Mouse (Mus musculus): ENCODE measurements around the gene Sec14l1.
A peak's percentile ranks its signal among the peaks of the same experiment; 100 is the strongest.

Gene Sec14l1

DNA sequence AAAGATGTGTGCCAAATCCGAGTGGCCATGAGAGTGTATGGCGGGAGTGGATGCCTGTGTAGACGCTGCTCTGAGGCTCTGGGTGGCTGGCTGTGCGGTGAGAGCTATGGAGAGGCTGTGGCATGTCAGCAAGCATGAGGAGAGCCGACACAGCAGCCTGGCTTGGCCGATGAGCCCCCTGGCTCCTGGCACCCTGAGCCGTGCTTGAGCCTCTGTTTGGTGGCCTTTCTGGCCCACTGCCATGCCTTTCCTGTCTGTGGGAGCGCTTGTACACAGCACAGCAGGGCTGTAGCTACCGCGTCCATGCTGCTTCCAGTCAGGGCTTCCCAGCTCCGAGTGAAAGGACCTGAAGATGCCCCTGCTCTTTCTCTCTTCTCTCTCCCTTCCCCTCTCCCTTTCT lies 43.4 kb downstream of the Sec14l1 start:
- DNase-seq: no peak

GRCm38 (mm10) chr11:117159257-117159945 lies 44.4 kb downstream of the Sec14l1 start:
- no peak for DNase-seq

- no peak for DNase-seq
These were observed 45.0 kb downstream of the Sec14l1 start for GRCm38 (mm10) chr11:117159946-117160307.

DNA sequence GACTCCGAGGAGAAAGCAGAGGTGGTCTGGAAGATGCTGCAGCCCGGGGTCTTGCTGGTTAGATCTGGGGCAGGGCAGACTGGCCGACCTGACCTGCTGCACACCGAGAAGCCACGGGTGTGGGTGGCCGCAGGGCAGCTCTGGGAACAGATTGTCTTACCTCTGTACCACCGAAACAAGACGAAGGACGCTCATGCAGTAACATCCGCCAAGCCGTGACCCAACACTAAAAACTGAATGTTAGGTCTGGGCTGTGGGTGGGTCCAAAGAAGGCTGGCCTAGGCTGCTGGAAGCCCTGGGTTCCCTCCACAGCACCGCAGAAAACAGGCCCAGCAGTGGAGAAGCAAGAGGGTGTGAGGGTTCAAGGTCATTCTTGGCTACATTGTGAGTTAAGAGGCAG lies 45.8 kb downstream of the Sec14l1 start:
- no peak for DNase-seq

DNA sequence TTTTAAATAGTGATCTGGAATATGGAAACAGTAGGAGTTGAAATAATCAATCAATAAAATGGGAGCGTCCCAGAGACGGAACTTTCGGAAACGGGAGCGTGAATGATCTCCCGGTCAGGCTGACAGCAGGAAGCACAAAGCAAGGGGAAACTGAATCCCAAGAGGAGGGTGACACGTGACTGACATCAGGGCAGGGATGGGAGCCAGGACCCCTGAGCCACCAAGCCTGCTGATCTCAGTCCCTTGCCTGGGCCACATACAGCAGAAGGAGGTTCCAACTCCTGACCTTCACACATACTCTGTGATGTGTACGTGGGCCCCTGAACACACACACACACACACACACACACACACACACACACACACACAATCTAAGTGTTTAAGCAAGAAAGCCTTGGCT lies 46.6 kb downstream of the Sec14l1 start:
- DNase-seq: no peak

DNA sequence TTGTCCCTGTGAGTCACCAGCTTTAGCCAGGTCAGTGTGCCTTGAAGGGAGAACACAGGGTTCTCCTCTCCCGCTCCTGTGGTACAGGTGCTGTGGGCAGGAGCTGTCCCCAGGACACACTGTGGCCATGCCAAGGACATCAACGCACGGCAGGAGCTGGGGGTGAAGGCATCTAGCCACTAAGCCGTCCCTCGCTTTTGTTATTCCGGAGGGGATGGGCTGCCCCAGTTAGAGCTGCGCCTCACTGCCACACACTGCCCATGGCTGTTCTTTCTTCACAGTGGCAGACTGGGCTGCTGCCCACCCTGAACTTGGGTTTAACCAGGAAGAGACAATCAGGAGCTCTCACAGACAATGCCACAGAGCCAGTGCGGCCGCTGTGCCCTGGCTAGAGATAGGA lies 48.1 kb downstream of the Sec14l1 start:
- no peak for DNase-seq

DNA sequence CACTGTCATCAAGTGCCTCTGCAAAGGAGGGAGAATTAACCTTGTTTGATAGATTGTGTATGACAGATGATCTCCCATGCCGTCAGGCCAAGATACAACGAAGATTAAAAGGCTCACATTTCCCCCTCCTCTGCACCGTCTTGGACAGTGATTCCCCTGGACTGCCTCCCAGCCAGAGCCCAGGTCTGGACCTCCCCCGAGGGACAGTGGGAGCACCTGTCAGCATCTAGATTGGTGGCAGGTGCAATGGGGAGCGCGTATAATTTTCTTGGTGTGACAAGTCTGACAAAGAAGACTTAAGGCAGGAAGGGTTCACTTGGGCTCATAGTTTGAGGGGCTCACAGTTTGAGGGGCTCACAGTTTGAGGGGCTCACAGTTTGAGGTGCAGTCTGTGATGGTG lies 48.8 kb downstream of the Sec14l1 start:
- no peak for DNase-seq

GRCm38 (mm10) chr11:117168278-117169087 lies 53.5 kb downstream of the Sec14l1 start:
- DNase-seq: no peak

DNA sequence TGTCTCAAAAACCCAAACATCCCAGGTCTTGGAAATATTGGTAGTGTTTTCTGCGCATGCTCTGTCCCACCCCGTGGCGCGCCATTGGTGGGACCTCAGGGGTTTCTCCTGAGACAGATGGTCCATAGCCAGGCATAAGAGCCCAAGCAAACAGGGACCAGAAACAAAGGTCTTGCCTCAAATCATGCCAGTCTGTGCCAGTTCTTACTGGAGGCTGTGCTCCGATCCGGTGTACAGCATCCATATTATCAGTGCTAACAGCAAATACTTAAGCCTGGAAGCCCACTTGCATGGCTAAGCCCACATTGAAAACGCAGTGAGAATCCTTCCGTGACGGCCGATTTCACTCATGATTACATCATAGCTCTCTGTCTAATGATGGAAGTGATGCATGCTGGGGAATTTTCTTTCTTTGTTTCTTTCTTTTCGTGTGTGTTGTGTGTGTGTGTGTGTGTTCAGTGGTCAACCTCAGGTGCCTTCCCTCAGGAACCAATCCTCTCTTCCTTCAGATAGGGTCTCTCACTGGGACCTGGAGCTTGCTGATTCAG lies 54.2 kb downstream of the Sec14l1 start:
- DNase-seq: no peak

GRCm38 (mm10) chr11:117169801-117170565 lies 55.0 kb downstream of the Sec14l1 start:
- DNase-seq: no peak

DNA sequence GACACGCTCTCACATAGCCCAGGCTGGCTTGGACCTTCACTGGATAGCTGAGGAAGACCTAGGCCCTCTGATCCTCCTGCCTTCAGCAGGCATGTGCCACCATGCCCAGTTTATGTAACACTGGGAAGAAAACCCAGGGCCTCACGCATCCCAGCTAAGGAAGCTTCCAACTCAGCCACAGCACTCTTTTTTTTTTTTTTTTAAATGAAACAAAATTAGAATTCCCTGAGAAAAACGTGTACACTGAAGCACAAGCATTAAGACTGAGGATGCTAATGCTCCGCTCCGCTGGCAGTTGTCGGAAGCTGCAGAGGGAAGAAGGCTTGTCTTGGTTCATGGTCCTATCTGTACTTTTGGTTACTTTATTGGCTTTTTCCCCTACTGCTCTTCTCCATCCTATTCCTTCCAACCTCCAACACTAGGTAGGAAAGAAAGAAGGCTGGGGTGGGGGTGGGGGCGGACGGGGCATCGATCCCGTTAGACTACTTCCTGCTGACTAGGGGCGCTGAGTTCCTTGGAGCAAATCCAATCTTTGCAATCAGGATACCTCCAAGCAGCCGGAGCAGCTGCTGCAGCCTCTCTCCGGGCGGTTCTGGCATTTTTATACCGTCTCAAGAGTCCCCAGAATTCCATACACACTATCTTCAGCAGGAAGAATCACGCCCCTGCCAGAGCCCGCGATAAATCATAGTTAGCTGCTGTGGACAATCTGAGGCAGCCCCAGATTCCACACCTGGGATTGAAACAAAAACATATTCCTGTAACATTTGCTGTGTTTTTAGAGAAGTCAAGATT lies 59.3 kb downstream of the Sec14l1 start:
- no peak for DNase-seq

GRCm38 (mm10) chr11:117174924-117175323 lies 60.0 kb downstream of the Sec14l1 start:
- peak; percentile 27 for DNase-seq

- no peak for DNase-seq
These were observed 60.5 kb downstream of the Sec14l1 start for GRCm38 (mm10) chr11:117175472-117175871.

- peak; percentile 25 for DNase-seq
These were observed 61.3 kb downstream of the Sec14l1 start for GRCm38 (mm10) chr11:117176304-117176703.

DNA sequence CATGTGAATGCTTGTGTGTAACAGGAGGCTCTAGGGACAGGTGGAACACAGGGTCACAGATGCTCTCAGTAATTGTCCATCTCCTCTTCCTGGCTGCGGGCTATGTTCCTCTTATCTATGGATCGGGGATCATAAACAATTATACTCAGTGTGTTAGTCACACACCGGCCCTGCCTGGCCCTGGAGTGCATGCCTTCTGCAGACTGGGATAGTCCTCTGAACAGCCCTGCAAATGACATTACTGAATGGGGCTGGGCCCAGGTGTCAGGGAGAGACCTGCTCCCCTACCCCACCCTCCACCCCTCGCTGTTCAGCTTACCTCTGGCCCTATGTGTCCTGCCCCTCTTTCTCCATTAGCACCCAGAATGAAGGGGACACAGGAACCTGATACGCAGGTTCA lies 61.9 kb downstream of the Sec14l1 start:
- DNase-seq: no peak

GRCm38 (mm10) chr11:117177303-117177979 lies 62.5 kb downstream of the Sec14l1 start:
- peak; percentile 85 for DNase-seq

DNA sequence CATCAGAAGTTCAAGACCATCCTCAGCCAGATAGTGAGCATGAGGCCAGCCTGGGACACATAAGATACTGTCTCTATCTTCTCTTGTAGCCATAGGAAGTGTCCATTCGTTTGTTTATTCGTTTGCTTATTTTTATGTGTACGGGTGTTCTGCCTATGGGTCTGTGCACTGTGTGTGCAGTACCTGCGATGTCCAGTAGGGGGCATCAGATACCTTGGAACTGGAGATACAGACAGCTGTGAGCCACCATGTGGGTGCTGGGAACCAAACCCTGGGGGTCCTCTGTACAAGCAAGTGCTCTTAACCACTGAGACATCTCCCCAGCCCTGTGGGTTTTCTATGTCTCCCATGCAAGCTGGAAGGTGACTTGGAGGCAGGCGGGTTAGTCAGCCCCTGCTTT lies 64.9 kb downstream of the Sec14l1 start:
- DNase-seq: no peak

DNA sequence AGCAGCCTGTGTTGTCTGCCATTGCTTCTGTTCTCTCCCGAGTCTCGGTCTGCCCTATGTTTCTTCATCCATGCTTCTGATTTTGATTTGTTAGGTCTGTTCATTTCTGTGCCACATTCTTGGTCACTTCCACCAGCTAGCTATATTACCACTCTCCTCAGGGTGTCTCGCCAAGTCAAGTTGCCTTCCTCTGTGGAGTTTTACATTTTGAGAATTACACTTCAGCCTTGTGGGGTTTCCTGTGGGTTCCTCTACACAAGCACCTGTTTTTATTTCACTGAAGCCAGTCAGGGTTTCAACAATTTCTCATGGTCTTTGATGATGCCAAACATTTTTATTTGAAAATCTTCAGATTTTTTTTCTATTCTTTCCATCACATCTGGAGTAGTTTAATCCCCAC lies 67.8 kb downstream of the Sec14l1 start:
- DNase-seq: no peak

DNA sequence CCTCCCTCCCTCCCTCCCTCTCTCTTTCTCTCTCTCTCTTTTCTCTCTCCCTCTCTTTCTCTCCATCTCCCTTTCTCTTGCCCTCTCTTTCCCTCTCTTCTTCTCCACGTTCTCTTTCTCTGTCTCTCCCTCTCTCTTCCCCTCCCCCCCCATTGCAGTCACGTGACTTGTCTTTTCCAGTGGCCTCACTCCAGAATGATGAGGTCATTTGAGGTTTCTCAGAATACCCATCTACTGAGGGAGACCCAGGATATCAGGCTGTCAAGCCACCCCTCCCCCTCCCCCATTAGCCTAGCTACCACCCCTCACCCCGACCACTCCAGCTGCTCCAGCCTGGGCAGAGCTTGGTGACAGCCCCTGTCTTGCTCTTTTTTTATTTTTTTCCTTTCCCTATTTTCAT lies 68.3 kb downstream of the Sec14l1 start:
- DNase-seq: no peak

- no peak for DNase-seq
These were observed 68.9 kb downstream of the Sec14l1 start for GRCm38 (mm10) chr11:117183841-117184240.

- no peak for DNase-seq
These were observed 70.3 kb downstream of the Sec14l1 start for GRCm38 (mm10) chr11:117185076-117185933.
